Mouse (Mus musculus): ENCODE measurements around the gene Grb7. TPM values are rescaled to one million over a fixed set of nuclear protein-coding genes. Genes with fewer than 3 reads are reported as not detected.

Gene Grb7
- polyA plus RNA-seq, 1 experiment, result not detected

DNA sequence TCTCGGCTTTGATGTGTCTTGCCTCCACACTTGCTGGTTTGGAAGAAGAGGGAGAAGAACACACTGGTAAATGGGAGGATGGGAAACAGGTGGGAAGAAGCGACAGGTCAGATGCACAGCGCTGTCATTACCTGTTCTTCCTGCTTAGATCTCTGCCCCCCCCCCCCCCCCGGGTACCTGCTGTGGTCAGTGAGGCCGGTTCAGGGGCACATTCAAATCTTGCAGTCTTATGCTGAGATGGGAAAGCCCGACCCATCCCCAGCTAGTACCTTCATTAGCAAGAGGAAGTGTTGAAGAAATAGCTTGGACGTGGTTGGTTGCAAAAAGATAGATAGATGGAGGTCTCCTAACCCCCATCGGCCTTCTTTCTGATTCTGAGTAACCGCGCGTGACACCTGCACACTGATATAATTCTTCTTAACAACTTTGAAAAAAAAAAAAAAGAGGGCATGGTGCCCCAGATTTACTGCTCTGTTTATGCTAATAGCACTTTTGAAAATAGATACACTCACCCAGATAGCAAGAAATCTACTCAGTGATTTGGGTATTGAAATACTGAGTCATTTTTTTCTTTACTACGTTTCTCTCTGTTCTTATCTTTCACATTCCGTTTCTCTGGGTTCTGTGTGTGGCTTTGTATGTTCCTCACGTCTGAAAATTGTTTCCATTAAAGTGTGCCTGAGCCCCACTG, 31.0 kb downstream of the Grb7 start:
- Histone ChIP-seq H3K9me3 (no peaks in the 10 kb centered on the region), H3K4me1 (no peaks in the 10 kb centered on the region), H3K27me3 (replicated peaks) (peaks cover 42% of the 10 kb centered on the region), H3K36me3 (replicated peaks; ENCODE audit: low read length) (no peaks in the 10 kb centered on the region), H3K4me3 (replicated peaks) (no peak overlapping the region)
- TF ChIP-seq FLI1 (IDR thresholded peaks at IDR 0.05; ENCODE audit: low read length) (no peak), GATA1 (IDR thresholded peaks at IDR 0.05; ENCODE audit: borderline replicate concordance, low read length) (no peak)

DNA sequence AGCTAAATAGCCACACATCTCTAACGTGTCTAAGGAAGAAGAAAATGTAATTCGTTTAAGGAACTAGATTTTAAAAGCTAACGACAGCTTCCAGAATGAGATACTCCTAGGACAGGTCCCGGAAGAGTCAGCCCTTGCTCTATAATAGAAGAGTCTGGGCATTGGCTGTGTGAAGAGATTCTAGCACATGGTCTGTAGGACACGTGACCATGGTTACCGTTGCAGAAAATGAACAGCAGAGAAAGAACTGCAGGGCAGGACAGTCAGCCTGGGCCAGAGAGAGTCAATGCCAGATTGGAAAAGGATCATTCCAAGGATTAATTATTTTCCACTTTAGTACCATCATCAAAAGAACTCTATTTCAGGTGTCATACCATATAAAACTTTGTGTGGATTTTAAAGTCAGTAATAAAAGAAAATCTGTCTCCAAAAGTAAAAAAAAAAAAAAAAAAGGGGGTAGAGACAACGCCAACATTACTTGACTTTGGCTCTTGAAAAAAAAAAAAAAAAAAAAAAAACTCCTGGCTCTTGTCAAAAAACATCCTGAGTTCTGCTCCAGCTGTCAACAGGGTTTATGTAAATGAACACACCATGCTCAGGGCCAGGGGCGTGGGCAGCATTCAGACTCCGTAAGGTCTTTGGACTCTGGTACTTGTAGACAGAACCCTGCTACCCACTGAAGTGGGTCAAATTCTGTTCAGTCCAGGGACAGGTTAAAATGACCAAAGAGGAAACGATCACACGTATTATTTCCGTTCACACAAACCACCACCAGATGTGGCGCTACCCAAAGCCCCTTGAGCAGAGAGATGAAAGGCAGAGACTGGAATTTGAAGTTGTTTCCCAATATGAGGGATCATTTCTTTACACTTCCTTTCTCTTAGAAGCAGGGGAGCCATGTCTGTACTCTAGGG, 33.1 kb downstream of the Grb7 start:
- no peaks in the 10 kb centered on the region for H3K4me1 ChIP-seq
- H3K36me3 ChIP-seq (replicated peaks; ENCODE audit: low read length), result no peaks in the 10 kb centered on the region
- no peak overlapping the region for H3K4me3 ChIP-seq (replicated peaks)
- H3K27me3 ChIP-seq (replicated peaks), result peaks cover 37% of the 10 kb centered on the region
- TF ChIP-seq FLI1 (IDR thresholded peaks at IDR 0.05; ENCODE audit: low read length) (no peak), GATA1 (IDR thresholded peaks at IDR 0.05; ENCODE audit: borderline replicate concordance, low read length) (no peak)
- H3K9me3 ChIP-seq, result no peaks in the 10 kb centered on the region

DNA sequence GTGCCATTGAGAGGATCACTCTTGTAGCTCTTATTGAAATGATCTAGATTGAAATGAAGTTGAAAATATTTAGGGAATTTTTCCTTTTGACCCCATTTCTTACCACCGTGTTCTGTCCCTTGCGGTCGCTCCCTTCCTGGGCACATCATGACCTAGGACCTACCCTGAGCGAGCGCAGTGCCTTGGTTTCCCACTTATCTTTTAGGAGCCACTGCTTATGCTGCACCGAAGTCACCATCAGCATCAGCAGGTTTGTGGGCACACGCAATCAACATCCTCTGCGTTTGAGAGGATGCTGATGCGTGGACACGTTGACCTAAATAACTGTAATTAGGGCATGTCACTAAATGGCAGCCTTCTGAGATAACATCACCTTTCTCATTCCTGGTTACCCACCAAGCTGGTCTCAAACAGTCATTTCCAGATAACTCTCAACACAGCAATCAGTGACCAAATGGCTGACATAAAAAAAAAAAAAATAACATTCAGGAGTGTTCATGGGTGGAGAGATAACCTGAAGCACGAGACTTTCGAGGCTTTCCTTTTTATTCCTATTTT, 33.8 kb downstream of the Grb7 start:
- no peaks in the 10 kb centered on the region for H3K36me3 ChIP-seq (replicated peaks; ENCODE audit: low read length)
- TF ChIP-seq GATA1 (IDR thresholded peaks at IDR 0.05; ENCODE audit: borderline replicate concordance, low read length) (no peak), FLI1 (IDR thresholded peaks at IDR 0.05; ENCODE audit: low read length) (no peak)
- H3K27me3 ChIP-seq (replicated peaks), result peaks cover 36% of the 10 kb centered on the region
- H3K9me3 ChIP-seq, result no peaks in the 10 kb centered on the region
- H3K4me3 ChIP-seq (replicated peaks), result no peak overlapping the region
- H3K4me1 ChIP-seq, result no peaks in the 10 kb centered on the region

DNA sequence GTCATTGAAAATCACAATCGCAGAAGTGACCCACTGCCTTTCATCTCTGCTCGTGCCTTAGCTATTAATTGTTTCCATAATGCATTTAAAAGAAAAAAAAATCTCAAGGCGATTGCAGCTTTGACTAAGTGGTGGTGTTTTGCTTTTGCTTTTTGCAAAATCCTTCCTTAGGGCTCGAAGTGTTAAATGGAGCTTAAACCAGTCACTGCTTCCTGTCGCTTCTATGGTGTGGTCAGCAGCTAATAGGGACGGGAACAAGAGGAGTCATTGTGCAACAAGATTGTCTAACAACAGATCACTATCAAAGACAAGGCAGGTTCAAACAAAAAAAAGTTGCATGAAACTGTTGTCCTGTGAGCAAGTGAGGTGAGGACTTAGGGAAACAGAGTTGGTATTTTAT, 35.0 kb downstream of the Grb7 start:
- Histone ChIP-seq H3K4me3 (replicated peaks) (no peak overlapping the region), H3K9me3 (no peaks in the 10 kb centered on the region), H3K27me3 (replicated peaks) (peaks cover 40% of the 10 kb centered on the region), H3K36me3 (replicated peaks; ENCODE audit: low read length) (no peaks in the 10 kb centered on the region), H3K4me1 (no peaks in the 10 kb centered on the region)
- TF ChIP-seq GATA1 (IDR thresholded peaks at IDR 0.05; ENCODE audit: borderline replicate concordance, low read length) (no peak), FLI1 (IDR thresholded peaks at IDR 0.05; ENCODE audit: low read length) (no peak)

DNA sequence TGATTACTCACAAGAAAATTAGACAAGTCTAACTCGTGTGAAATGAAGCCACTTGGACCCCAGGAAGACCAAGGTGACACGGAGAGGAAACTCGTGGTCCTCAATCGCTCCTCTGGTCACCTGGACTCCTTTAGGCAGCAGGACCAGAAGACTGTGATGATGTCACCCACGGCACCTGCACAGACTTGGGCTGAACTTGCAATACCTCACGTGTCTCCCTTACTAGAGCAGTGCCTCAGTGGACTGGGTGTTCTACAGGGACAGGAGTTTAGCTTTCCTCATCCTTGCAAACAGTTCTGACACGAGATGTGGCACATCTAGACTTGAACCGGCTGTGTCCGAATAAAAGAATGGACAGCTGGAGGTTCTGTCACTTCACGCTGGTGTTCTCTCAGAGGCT, 35.9 kb downstream of the Grb7 start:
- no peaks in the 10 kb centered on the region for H3K36me3 ChIP-seq (replicated peaks; ENCODE audit: low read length)
- no peaks in the 10 kb centered on the region for H3K9me3 ChIP-seq
- no peaks in the 10 kb centered on the region for H3K4me1 ChIP-seq
- H3K4me3 ChIP-seq (replicated peaks), result no peak overlapping the region
- peaks cover 40% of the 10 kb centered on the region for H3K27me3 ChIP-seq (replicated peaks)
- TF ChIP-seq GATA1 (IDR thresholded peaks at IDR 0.05; ENCODE audit: borderline replicate concordance, low read length) (no peak), FLI1 (IDR thresholded peaks at IDR 0.05; ENCODE audit: low read length) (no peak)

DNA sequence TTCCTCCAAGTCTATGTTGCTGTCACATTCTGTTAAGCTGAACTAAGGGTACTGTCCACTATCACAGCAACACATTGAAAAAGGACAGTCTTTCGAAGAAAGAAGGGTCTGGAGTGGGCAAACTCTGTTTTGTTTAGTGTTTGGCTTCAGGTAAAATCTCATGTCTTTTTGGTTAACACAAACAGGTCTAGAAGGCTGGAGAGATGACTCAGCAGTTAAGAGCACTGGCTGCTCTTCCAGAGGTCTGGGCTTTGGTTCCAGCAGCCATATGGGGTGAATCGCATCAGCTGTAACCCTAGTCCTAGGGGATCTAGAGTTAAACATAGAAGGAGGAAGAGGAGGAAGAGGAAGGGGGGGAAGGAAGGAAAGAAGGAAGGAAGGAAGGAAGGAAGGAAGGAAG, 39.6 kb downstream of the Grb7 start:
- no peaks in the 10 kb centered on the region for H3K4me1 ChIP-seq
- no peaks in the 10 kb centered on the region for H3K36me3 ChIP-seq (replicated peaks; ENCODE audit: low read length)
- H3K4me3 ChIP-seq (replicated peaks), result no peak overlapping the region
- peaks cover 40% of the 10 kb centered on the region for H3K27me3 ChIP-seq (replicated peaks)
- TF ChIP-seq FLI1 (IDR thresholded peaks at IDR 0.05; ENCODE audit: low read length) (no peak), GATA1 (IDR thresholded peaks at IDR 0.05; ENCODE audit: borderline replicate concordance, low read length) (no peak)
- H3K9me3 ChIP-seq, result no peaks in the 10 kb centered on the region

DNA sequence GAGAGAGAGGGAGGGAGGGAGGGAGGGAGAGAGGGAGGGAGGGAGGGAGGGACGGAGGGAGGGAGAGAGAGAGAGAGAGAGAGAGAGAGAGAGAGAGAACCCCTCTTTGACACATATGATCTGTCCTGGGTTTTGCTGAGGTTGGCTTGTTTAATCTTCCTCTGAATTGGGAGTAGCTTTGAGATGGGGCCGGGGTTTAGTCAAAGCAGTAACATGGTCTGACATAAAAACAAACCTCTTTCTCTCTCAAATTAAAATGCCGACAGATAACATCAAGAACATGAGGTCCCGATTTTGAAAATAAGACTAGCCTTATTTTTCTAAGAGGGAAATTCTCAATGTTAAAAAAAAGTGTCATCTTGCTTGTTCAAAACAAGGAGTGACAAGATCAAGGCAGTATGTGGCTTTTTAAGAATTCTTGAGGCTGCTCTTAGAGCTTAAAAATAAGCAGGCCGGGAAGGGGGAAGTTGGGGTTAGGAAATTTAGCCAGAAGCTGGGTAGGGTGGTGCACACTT, 41.4 kb downstream of the Grb7 start:
- no peaks in the 10 kb centered on the region for H3K9me3 ChIP-seq
- peaks cover 2% of the 10 kb centered on the region; the same call in 1 of the 2 replicates for H3K4me1 ChIP-seq
- peaks cover 40% of the 10 kb centered on the region for H3K27me3 ChIP-seq (replicated peaks)
- TF ChIP-seq GATA1 (IDR thresholded peaks at IDR 0.05; ENCODE audit: borderline replicate concordance, low read length), result no peak
- no peak for TF ChIP-seq FLI1 (IDR thresholded peaks at IDR 0.05; ENCODE audit: low read length)
- no peak overlapping the region for H3K4me3 ChIP-seq (replicated peaks)
- no peaks in the 10 kb centered on the region for H3K36me3 ChIP-seq (replicated peaks; ENCODE audit: low read length)

DNA sequence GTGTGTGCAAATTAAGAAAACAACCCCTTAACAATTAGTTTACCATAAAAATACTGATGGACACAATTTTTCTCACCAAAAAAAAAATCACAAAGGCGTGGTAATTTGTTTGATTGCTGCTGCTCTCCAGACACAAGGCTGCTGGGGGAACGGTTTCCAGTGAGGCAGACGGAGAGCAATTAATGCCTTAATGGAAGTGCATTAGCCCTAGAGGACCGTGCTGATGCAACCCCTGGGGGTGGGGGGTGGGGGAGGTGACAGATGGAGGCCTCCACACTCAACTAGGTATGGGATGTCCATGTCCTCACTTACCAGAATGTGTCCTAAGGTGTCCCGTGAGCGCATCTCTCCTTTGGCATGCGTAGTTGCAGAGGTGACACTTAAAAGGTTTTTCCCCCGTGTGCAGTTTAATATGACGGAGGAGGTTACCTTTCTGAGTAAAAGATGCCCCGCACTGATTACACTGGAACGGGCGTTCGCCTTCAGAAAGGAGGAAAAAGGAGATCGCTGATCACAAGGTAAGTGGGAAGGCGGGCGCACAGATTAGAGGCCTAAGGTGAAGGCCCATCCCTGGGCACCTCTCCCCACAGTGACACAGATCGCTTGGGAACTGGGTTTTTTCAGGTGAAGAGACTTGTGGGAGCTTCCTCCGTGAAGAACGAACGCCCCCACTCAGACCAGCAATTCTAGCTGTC, 42.5 kb downstream of the Grb7 start:
- H3K4me1 ChIP-seq, result peaks cover 6% of the 10 kb centered on the region; the same call in 1 of the 2 replicates
- TF ChIP-seq FLI1 (IDR thresholded peaks at IDR 0.05; ENCODE audit: low read length) (no peak), GATA1 (IDR thresholded peaks at IDR 0.05; ENCODE audit: borderline replicate concordance, low read length) (no peak)
- H3K36me3 ChIP-seq (replicated peaks; ENCODE audit: low read length), result no peaks in the 10 kb centered on the region
- H3K4me3 ChIP-seq (replicated peaks), result no peak overlapping the region
- H3K9me3 ChIP-seq, result no peaks in the 10 kb centered on the region
- H3K27me3 ChIP-seq (replicated peaks), result peaks cover 43% of the 10 kb centered on the region

DNA sequence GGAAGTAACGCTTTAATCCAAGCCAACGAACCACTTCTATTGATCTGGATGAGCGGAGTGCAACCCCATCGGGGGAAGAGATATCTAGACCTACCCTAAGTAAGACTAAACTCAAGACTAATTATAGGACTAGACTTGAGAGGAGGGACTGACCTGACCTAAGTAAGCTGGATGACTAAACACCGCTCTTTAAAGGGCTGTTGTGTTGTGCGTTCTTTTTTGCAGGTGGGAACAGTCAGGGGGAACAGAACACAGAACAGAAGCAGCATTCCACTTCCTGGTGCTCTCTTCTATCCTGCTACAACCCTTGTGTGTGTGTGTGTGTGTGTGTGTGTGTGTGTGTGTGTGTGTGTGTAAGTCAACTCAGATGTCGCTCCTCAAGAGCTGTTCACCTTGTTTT, 45.4 kb downstream of the Grb7 start:
- no peak overlapping the region for H3K4me3 ChIP-seq (replicated peaks)
- H3K36me3 ChIP-seq (replicated peaks; ENCODE audit: low read length), result no peaks in the 10 kb centered on the region
- H3K27me3 ChIP-seq (replicated peaks), result peaks cover 42% of the 10 kb centered on the region
- peaks cover 6% of the 10 kb centered on the region; the same call in 1 of the 2 replicates for H3K4me1 ChIP-seq
- TF ChIP-seq FLI1 (IDR thresholded peaks at IDR 0.05; ENCODE audit: low read length) (no peak), GATA1 (IDR thresholded peaks at IDR 0.05; ENCODE audit: borderline replicate concordance, low read length) (no peak)
- H3K9me3 ChIP-seq, result no peaks in the 10 kb centered on the region

Data from megakaryocyte, embryonic 14.5 days (primary cell).